Mouse (Mus musculus): ENCODE results near the gene Stac. TPM values are rescaled to one million over a fixed set of nuclear protein-coding genes. Genes with fewer than 3 reads are reported as not detected.

Stac gene
- total and polyA plus RNA-seq, 3 experiments, result 0.05 TPM; not detected in 2

DNA sequence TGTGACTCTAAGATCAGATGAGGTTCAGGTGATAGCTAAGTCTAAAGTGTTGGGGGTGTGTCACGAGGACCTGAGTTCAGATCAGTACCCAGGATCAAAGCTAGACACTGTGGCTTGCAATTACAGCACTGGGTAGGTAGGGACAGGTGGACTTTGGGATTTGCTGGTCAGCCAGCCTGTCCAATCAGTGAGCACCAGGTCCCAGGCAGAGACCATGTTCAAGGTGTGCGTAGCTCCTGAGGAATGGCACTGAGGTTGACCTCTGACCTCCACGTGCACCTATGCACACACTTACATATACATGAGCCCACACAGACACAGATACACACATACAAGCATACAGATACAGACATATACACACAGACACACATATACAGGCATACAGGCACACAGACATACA lies 174.6 kb downstream of the Stac start:
- DNase-seq (ENCODE audit: low spot score), result no peak
- no peaks in the 10 kb centered on the region for H3K4me1 ChIP-seq (ENCODE audit: insufficient read depth, low read depth, low read length)
- H3K27me3 ChIP-seq (ENCODE audit: insufficient read depth, low read length), result no peaks in the 10 kb centered on the region; the same call in 1 of the 2 replicates
- H3K4me3 ChIP-seq (ENCODE audit: low read depth, low read length), result no peak overlapping the region
- H3K36me3 ChIP-seq (replicated peaks), result no peaks in the 10 kb centered on the region
- TF ChIP-seq GATA1 (IDR thresholded peaks at IDR 0.05; ENCODE audit: borderline replicate concordance, low read length) (no peak), TAL1 (conservative IDR thresholded peaks at IDR 0.05; ENCODE audit: low read depth, low read length) (no peak), CTCF (IDR thresholded peaks at IDR 0.05; ENCODE audit: low read depth, low read length) (no peak)
- H3K9me3 ChIP-seq (replicated peaks), result peaks cover 61% of the 10 kb centered on the region
- no peak for ATAC-seq (ENCODE audit: extremely low read depth, insufficient number of reproducible peaks, low FRiP score, poor library complexity, severe bottlenecking)

GRCm38 (mm10) chr9:111514586-111515473 lies 175.3 kb downstream of the Stac start:
- no peak for TF ChIP-seq POLR2AphosphoS5 (IDR thresholded peaks at IDR 0.05; ENCODE audit: insufficient replicate concordance, low read depth, low read length)
- TF ChIP-seq GATA1 (IDR thresholded peaks at IDR 0.05; ENCODE audit: borderline replicate concordance, low read length), result no peak
- TF ChIP-seq TAL1 (conservative IDR thresholded peaks at IDR 0.05; ENCODE audit: low read depth, low read length), result no peak
- TF ChIP-seq CTCF (IDR thresholded peaks at IDR 0.05; ENCODE audit: low read depth, low read length), result no peak
- TF ChIP-seq GATA2 (IDR thresholded peaks at IDR 0.05; ENCODE audit: borderline replicate concordance, low read depth, low read length), result no peak
- ATAC-seq (ENCODE audit: extremely low read depth, insufficient number of reproducible peaks, low FRiP score, poor library complexity, severe bottlenecking) (no peak), DNase-seq (ENCODE audit: low spot score) (no peak)
- Histone ChIP-seq H3K4me3 (ENCODE audit: low read depth, low read length) (no peak overlapping the region), H3K27me3 (ENCODE audit: insufficient read depth, low read length) (no peaks in the 10 kb centered on the region; the same call in 1 of the 2 replicates), H3K36me3 (replicated peaks) (no peaks in the 10 kb centered on the region), H3K4me1 (ENCODE audit: insufficient read depth, low read depth, low read length) (no peaks in the 10 kb centered on the region), H3K9me3 (replicated peaks) (peaks cover 61% of the 10 kb centered on the region)
